Mouse (Mus musculus): ENCODE results near the gene Psme2b. TPM values are rescaled to one million over a fixed set of nuclear protein-coding genes. Genes with fewer than 3 reads are reported as not detected.
"Not testable (repeated sequence)": the region's sequence is repeated elsewhere in the genome, so short reads cannot be mapped to it uniquely, and the experiment has no call there.

Psme2b gene
- total RNA-seq, 2 experiments from 2014 or later, result 1.6 to 3.0 TPM

- DNase-seq (ENCODE audit: low spot score in 2 of 2), result no peak
Measured at GRCm38 (mm10) chr11:48902021-48902420, 44.0 kb downstream of the Psme2b start, which contains the start of gene Gm5431. Gm5431 (minus strand) TSS chr11:48902214.

- not testable (repeated sequence) for DNase-seq (ENCODE audit: low spot score in 2 of 2)
Measured at GRCm38 (mm10) chr11:48901567-48901930, 44.4 kb downstream of the Psme2b start.

GRCm38 (mm10) chr11:48900654-48901566, 45.1 kb downstream of the Psme2b start:
- DNase-seq (ENCODE audit: low spot score in 2 of 2), result not testable (repeated sequence)

GRCm38 (mm10) chr11:48898812-48899431, 47.1 kb downstream of the Psme2b start:
- DNase-seq (ENCODE audit: low spot score in 2 of 2), result no peak

Other genes starting within 250 kb of the Psme2b start
- 100 to 1,000 TPM; 692 to 818 TPM for gene Rack1, start 145.9 kb downstream of the Psme2b start, total RNA-seq (2021)
- gene Trim41, start 128.8 kb downstream of the Psme2b start, total RNA-seq (2021), result 10 to 100 TPM; 26.4 to 30.1 TPM
- gene Trim7, start 120.0 kb downstream of the Psme2b start, total RNA-seq (2021), result 10 to 100 TPM; 46.3 to 63.6 TPM
- gene Gm12184, start 119.5 kb downstream of the Psme2b start, total RNA-seq (2021), result 1 to 10 TPM; 1.9 to 4.9 TPM
- gene Irgm1, start 74.5 kb downstream of the Psme2b start, total RNA-seq (2021), result 1 to 10 TPM; 7.9 to 8.0 TPM
- under 1 TPM; 0.44 to 0.59 TPM for gene Gm5431, start 44.0 kb downstream of the Psme2b start, total RNA-seq (2021)
- under 1 TPM; 0.10 to 0.15 TPM for gene Olfr56, start 32.7 kb upstream of the Psme2b start, total RNA-seq (2021)
- 1 to 10 TPM in 1 of 2 experiments, under 1 TPM in 1; 0.57 to 1.3 TPM for gene 9930111J21Rik1, start 33.2 kb upstream of the Psme2b start, total RNA-seq (2021)
- under 1 TPM; 0.44 to 0.54 TPM for gene Gm12185, start 46.0 kb upstream of the Psme2b start, total RNA-seq (2021)
- gene Tgtp1, start 48.0 kb upstream of the Psme2b start, total RNA-seq (2021), result under 1 TPM; 0.57 to 0.81 TPM
- 1 to 10 TPM; 1.7 to 1.9 TPM for gene 9930111J21Rik2, start 105.1 kb upstream of the Psme2b start, total RNA-seq (2021)
- gene Tgtp2, start 118.0 kb upstream of the Psme2b start, total RNA-seq (2021), result not detected
- 1 to 10 TPM; 1.6 to 2.1 TPM for gene Ifi47, start 130.4 kb upstream of the Psme2b start, total RNA-seq (2021)
- gene Olfr1396, start 168.7 kb upstream of the Psme2b start, total RNA-seq (2021), result under 1 TPM in 1 of 2 experiments, not detected in 1; 0.27 TPM
- not detected for gene Olfr1395, start 196.1 kb upstream of the Psme2b start, total RNA-seq (2021)
- not detected for gene Olfr1394, start 208.2 kb upstream of the Psme2b start, total RNA-seq (2021)
- 10 to 100 TPM; 10.8 to 11.8 TPM for gene Btnl9, start 241.0 kb upstream of the Psme2b start, total RNA-seq (2021)

All from gastrocnemius, postnatal 4 days (tissue).